Mouse (Mus musculus) heart, postnatal 0 days (tissue): ENCODE results near the gene Prickle1.

Experiments used
- CTCF ChIP-seq: IDR thresholded peaks from 2 replicates; pipeline ENCODE4 v1.5.1; 2016; ENCODE audit warnings: antibody characterized with exemption, control low read depth, low read depth
- EP300 ChIP-seq: IDR thresholded peaks from 2 replicates; pipeline ENCODE4 v1.6.1; 2016; ENCODE audit warnings: antibody characterized with exemption, low read depth

DNA sequence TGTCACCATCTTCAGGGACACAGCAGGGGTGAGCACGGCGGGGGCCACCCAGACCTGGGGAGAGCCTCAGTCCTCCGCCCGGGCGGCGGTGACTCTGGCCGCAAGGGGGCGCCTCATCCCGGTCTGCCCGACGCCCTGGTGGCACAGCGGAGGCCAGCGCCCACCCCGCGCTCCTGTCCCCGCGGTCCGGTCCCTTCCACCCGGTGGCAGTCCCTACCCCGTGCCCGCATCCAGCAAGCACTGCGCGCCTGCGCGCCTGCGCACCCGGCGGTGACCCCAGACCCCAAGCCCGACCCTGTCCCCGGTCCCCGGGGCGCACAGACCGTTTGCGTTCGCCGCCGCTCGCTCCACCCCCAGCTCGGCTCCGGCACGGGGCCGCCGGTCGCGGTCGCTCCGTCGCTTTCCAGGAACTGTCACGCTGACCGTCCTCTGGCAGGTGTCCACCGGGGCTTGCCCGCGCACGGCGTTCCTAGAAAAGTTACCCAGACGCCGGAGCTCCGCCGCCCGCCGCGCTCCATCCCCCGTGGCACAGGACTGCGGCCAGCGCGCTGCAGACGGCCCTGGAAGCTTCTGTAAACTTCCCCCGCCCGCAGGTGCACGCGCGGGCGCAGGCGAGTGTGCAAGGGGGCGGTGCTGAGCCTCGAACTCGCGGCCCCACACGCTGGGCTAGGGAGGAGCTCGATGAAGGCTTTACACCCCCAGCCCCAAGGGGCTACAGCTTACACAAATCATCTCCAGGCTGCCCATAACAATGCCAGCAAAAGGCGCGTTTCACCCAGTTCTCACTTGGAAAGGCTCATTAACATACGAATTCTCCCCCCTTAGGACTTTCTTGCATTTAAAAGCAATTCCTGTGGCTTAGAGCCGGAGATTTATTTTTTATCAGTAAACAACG, 76.5 kb downstream of the Prickle1 start:
- peak; percentile 75 for TF ChIP-seq CTCF
- TF ChIP-seq EP300 = peak; percentile 11
